Mouse (Mus musculus) thymus, postnatal 25 days (tissue): ENCODE data around the gene Tnk2.

Experiments used
- DNase-seq: peaks from one replicate; pipeline ENCODE4 v3.0.0; 2022

Gene Tnk2

DNA sequence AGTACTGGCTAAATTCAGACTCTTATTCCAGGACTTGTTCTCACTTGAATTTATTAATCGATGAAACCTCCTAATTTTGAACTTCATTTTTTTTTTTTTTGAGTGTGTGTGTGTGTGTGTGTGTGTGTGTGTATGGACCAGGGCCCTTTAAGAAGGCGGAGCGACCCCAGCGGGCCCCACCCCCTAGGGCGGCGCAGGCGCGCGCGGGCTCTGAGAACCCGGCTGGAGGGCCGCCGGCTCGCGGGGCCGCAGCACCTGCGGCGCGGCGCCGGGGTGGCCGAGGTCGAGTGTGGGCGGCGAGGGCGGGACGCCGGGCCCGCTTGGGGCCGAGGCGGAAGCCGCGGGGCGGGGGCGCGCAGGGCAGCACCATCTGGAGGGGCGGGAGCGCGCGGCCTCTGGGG lies at the start of gene Tnk2:
Gene Tnk2 (plus strand): TSS at position 214 of the 401 bp plus-strand sequence.
- DNase-seq, result peak; percentile 89

- peak; percentile 48 for DNase-seq
Measured at GRCm38 (mm10) chr16:32593916-32594315, 49.8 kb upstream of the Tnk2 start.

- peak; percentile 44 for DNase-seq
Measured at GRCm38 (mm10) chr16:32594701-32595100, 49.0 kb upstream of the Tnk2 start.

DNA sequence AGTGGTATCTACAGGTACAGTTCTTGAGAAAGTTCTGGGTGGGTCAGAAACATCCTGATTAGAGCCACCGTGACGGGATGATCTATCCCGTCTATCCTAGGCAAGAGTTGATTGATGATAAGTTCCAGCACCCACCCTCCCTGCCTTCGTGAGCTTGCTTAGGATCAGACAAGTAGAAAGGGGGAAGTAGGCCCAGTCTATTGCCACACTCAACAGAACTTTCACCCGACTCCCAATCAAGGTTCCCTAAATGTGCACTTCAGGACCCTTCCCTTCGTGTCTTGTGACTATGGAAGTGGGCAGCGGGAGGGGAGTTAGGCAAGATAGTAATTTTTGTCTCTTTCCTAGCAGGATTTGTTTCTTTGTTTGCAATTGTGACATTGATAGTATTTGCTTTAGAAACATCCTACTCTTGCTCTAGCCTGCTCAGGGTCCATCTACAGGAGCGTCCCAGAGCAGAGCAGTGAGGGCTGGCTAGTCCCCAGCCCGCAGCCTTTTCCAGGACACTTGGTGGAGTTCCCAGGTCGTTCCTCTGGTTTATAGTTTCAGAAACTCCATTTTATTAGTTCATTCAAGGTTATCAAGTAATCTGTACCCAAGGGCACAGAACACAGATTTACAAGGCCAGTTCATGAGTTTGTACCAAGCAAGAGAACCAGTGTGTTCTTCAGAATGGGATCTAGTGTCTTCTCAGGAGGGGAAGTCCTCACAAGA lies 48.4 kb upstream of the Tnk2 start:
- DNase-seq, result no peak

DNA sequence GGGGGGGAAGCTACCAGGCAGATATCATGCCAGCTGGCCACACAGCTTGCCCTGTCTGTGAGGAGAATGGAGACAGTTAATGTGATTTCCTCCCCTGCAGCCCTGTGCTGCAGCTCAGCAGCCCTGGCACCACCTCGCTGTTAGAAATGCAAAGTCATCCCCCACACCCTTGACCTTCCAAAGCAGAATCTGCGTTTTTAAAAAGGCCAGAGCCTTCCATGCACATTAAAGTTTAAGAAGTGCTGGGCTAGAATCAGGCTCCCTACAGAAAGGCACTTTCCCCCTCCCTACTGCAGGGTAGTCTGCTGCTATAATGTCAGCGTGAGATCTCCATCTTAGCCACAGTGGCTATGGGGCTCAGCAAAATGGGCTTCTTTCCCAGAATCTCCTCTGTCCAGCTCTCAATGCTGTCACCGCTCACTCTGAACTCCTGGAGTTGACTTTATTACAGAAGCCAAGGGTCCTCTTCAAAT lies 45.7 kb upstream of the Tnk2 start:
- no peak for DNase-seq

- no peak for DNase-seq
Measured at GRCm38 (mm10) chr16:32599151-32599550, 44.5 kb upstream of the Tnk2 start.

GRCm38 (mm10) chr16:32602193-32602685 lies 41.4 kb upstream of the Tnk2 start:
- no peak for DNase-seq

DNA sequence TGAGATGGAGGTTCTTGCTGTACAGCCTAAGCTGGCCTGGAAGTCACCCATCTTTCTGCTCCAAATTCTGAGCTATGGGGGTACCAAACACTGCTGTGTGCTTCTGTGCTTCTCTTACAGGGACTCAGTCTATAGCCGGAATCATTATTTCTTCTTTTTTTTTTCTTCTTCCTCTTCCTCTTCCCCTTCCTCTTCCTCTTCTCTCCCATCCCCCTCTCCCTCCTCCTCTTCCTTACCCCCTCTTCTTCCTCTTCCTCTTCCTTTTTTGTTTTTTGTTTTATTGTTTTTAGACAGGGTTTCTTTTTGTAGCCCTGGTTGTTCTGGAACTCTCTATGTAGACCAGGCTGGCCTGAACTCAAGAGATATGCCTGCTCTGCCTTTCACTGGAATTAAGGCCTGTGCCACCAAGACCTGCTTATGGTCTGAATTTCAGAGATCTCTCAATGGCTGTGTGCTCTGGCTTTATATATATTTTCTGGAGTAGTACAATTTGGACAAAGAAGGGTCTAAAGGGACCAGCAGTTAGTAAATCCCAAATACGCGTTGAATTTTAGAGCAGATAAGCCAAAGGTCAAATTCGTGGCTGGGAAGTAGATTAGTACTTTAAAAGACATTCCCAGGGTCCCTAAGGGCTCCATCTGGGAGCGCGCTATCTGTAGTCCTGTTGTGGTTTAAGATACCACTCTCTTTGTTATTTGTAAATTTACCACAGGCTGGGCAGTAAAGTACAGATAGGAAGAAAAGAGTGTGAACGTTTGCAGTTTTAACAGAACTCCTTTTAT lies 35.9 kb upstream of the Tnk2 start:
- DNase-seq, result no peak

DNA sequence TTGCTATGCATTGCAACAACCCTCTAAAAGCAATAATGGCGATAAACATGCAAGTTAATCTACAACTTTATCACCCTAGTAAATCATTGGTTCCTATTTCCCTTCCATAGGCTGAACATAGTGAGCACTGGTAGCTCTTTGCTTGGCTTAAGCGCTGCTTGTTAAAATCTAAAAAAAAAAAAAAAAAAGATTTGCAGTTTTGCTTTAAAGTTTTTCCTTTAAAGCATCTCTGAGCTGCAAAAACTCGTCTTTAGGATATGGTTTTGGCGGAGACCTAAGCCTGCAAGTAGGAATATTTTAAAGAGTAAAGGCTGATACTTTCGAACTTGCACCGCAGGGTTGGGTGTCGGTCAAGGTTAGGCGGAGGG lies 35.3 kb upstream of the Tnk2 start:
- no peak for DNase-seq

- DNase-seq, result peak; percentile 98
Measured at GRCm38 (mm10) chr16:32608712-32609400, 34.8 kb upstream of the Tnk2 start, which contains the start of gene Tfrc. Gene Tfrc (plus strand): TSS chr16:32608920.

GRCm38 (mm10) chr16:32609401-32609779 lies 34.3 kb upstream of the Tnk2 start:
- no peak for DNase-seq

DNA sequence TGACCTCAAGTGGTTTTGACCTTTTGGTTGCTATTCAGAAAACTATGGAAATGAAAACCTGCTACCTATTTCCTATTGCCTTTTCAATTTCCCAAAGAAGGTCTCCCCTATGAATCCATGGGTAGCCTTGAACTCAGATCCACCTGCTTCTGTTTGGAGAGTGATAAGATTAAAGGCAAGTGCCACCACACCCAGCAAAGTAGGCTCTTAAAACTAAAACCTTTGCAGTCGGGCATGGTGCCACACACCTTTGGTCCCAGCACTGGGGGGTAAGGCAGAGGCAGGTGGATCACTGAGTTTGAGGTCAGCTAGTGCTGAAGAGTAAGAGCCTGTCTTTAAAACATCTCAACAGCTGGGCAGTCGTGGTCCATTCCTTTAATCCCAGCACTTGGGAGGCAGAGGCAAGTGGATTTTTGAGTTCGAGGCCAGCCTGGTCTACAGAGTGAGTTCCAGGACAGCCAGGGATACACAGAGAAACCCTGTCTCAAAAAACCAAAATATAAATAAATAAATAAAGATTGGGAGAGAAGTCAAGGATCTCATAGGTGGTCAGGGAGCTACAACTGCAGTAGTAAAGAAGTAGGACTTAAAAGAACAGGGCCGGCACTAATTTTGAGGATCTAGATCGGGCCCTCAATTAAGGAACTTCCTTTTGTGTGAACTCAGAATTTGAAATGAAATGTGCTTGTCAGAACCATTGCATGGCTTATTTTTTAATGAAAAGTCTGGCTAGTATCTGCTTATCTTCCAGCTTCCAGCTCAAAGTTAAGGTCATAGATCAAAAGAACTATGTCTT lies 33.0 kb upstream of the Tnk2 start:
- DNase-seq, result no peak

GRCm38 (mm10) chr16:32612052-32612451 lies 31.6 kb upstream of the Tnk2 start:
- no peak for DNase-seq

GRCm38 (mm10) chr16:32613269-32613834 lies 30.3 kb upstream of the Tnk2 start:
- DNase-seq, result no peak

GRCm38 (mm10) chr16:32614047-32614446 lies 29.6 kb upstream of the Tnk2 start:
- DNase-seq, result peak; percentile 19

- no peak for DNase-seq
Measured at GRCm38 (mm10) chr16:32618946-32619345, 24.7 kb upstream of the Tnk2 start.

GRCm38 (mm10) chr16:32628140-32628539 lies 15.5 kb upstream of the Tnk2 start:
- no peak for DNase-seq

DNA sequence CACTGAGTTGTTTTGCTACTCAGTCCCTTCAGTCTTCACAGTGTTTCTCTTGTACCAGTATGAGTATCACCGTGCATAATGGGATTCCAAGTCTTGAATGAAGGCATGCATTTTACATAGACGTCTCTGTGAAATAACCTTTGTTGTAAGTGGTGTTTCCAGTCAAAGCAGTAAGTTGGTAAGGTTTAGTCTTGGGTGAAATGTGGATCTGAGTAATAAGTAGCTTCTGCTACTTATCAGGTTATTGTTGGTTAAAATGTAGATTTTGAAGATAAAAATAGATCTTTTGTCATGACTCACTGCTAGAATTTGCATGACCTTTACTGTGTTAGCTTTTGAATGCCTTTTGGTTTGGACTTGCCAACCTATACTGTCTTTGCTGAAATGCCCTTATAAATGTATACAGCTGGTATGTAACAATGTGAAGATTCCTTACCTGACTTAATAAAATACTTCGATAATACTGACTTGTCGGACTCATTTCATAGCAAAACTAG lies 11.3 kb upstream of the Tnk2 start:
- no peak for DNase-seq

GRCm38 (mm10) chr16:32633486-32634012 lies 10.1 kb upstream of the Tnk2 start:
- no peak for DNase-seq

DNA sequence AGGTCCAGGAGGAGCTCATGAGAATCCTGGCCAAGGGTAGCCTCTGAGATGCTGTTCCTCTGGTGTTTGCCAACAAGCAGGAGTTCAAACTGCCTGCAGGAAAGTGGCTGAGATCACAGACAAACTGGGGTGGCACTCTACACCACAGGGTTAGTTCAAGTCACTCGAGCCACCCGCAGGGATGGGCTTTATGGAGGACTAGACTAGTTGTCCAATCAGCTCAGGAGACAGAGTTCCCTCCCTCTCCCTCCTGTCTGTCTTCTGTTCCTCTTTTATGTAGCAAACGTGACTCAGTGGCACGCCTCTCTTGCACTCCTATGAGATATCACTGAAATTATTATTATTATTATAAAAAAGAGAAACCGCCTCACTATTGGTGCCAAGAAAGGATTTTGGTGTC lies 9.5 kb upstream of the Tnk2 start:
- DNase-seq, result no peak

- DNase-seq, result no peak
Measured at GRCm38 (mm10) chr16:32635314-32635713, 8.4 kb upstream of the Tnk2 start.

GRCm38 (mm10) chr16:32636331-32636730 lies 7.3 kb upstream of the Tnk2 start:
- DNase-seq, result no peak
